Mouse (Mus musculus) midbrain, embryonic 13.5 days (tissue): Measurements from ENCODE around the gene Scube2. TPM values are rescaled to one million over a fixed set of nuclear protein-coding genes. Genes with fewer than 3 reads are reported as not detected.

Experiments
- ATAC-seq: fragments of 200-750 bp; cut with Nextera tagmentation; 2 replicates; pipeline ENCODE4 v1.8.0; 2017; ENCODE audit warnings: mild to moderate bottlenecking, moderate TSS enrichment, moderate library complexity
- H3K27ac ChIP-seq: fragments of 300-500 bp; sonication (generic); 2 replicates; pipeline ENCODE4 v1.5.1; 2015; ENCODE audit warnings: inconsistent platforms, mild to moderate bottlenecking, moderate library complexity
- H3K27me3 ChIP-seq: fragments of 300-500 bp; sonication (generic); 2 replicates; pipeline ENCODE4 v1.6.1; 2015; ENCODE audit warnings: mild to moderate bottlenecking, inconsistent platforms
- H3K36me3 ChIP-seq: fragments of 300-500 bp; sonication (generic); 2 replicates; pipeline ENCODE4 v1.6.1; 2015; ENCODE audit warnings: mild to moderate bottlenecking, inconsistent platforms
- H3K4me1 ChIP-seq: fragments of 300-500 bp; sonication (generic); replicated peaks from 2 replicates; pipeline ENCODE4 v1.6.1; 2015; ENCODE audit warnings: inconsistent platforms
- H3K4me2 ChIP-seq: fragments of 300-500 bp; sonication (generic); replicated peaks from 2 replicates; pipeline ENCODE4 v1.6.1; 2015; ENCODE audit warnings: moderate library complexity, mild to moderate bottlenecking, inconsistent platforms
- H3K4me3 ChIP-seq: fragments of 300-500 bp; sonication (generic); replicated peaks from 2 replicates; pipeline ENCODE4 v1.5.1; 2015; ENCODE audit warnings: mild to moderate bottlenecking, inconsistent platforms
- H3K9ac ChIP-seq: fragments of 300-500 bp; sonication (generic); replicated peaks from 2 replicates; pipeline ENCODE4 v1.6.1; 2015; ENCODE audit warnings: mild to moderate bottlenecking, inconsistent platforms
- H3K9me3 ChIP-seq: fragments of 300-500 bp; sonication (generic); 2 replicates; pipeline ENCODE4 v1.6.1; 2016; ENCODE audit warnings: mild to moderate bottlenecking, inconsistent platforms
- WGBS: fragments of 180-500 bp; shearing (Covaris S2); methylation state at CpG from one replicate; pipeline ENCODE4 v1.1.7; 2015; 5-methylcytosine and 5-hydroxymethylcytosine counted together
- polyA plus RNA-seq: library from polyadenylated mRNA; unstranded; fragments of >200 nt; fragmentation: Nextera tagmentation; extraction: Ambion mirVana; gene quantifications from 2 replicates; pipeline ENCODE4 v1.2.1, GENCODE M21; 2015

Scube2 gene
- polyA plus RNA-seq, 1 experiment from 2014 or later = 1.7 TPM

DNA sequence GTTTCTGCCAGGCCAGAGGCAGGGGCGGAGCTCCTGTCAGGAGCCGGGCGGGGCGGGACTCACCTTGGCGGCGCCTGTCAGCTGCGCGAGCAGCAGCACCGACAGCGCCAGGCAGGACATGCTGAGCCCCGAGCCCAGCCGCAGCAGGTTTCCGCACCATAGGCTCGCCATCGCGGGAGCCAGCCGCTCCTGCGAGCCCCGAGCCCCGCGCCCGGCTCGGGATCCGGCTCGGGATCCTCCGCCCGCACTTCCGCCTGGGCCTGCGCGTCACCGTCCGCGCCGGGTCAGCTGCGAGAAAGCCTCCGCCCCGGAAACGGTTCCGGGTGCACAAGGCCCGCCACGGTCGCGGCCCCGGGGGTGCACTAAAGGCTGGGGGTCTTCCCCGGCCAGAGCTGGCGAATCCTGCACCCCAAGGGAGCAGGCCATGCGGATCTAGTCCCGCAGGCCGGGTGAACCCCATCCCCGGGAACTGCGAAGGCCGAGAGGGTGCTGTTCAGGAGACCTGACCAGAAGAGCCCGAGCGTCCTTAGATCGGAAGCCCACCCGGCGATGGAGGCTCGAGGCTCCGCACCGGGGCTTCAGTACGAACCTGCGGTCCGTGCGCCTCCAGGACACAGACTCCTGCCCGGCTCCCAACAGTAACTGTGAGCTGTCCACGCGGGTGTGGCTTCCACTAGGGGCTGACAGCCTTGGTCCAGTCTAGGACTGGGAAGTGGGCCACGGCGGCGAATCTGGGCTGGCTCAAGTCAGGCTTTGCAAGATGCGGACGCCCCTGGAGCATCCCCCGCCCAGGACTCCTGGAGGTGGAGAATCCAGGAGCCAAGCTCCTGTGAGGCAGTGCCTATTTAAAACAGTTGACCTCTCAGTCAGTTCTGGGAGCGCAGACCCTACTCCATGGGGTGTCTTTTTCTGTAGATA lies 113.2 kb downstream of the Scube2 start, which contains the start of gene Tmem9b:
TSS of gene Tmem9b (minus strand) at position 868 of the 918 bp plus-strand sequence.
- Histone ChIP-seq H3K4me1 (peaks cover 25% of the 10 kb centered on the region), H3K9ac (peak within 1 kb of the TSS; percentile 97), H3K36me3 (peaks cover 5% of the 10 kb centered on the region), H3K4me2 (peak within 1 kb of the TSS; percentile 93), H3K9me3 (no peaks in the 10 kb centered on the region), H3K27ac (peak within 1 kb of the TSS; percentile 87), H3K27me3 (no peaks in the 10 kb centered on the region), H3K4me3 (peak within 1 kb of the TSS; percentile 91)
- ATAC-seq = peak; percentile 95
- under 1% methylated on average over 74 of the region's 74 CpGs for WGBS

- peak overlapping the region; percentile 93 for H3K4me2 ChIP-seq
- ATAC-seq = peak; percentile 40
- WGBS = 3% methylated on average over 13 of the region's 13 CpGs
- peak overlapping the region; percentile 97 for H3K9ac ChIP-seq
- H3K27me3 ChIP-seq = no peaks in the 10 kb centered on the region
- no peaks in the 10 kb centered on the region for H3K9me3 ChIP-seq
- peaks cover 25% of the 10 kb centered on the region for H3K4me1 ChIP-seq
- H3K36me3 ChIP-seq = peaks cover 6% of the 10 kb centered on the region
- H3K4me3 ChIP-seq = peak overlapping the region; percentile 91
- peak overlapping the region; percentile 87 for H3K27ac ChIP-seq
These were observed 114.0 kb downstream of the Scube2 start for GRCm38 (mm10) chr7:109751427-109752007.

Other genes with a start within 250 kb of the Scube2 start
- 18.8 and 21.7 TPM in 2 replicates for gene St5, start 162.1 kb downstream of the Scube2 start, polyA plus RNA-seq
- 12.7 and 13.9 TPM in 2 replicates for gene Akip1, start 162.0 kb downstream of the Scube2 start, polyA plus RNA-seq
- not detected in 2 replicates for gene BC051019, start 141.8 kb downstream of the Scube2 start, polyA plus RNA-seq
- 0.40 TPM in 1 of 2 replicates, not detected in the other for gene Ascl3, start 134.0 kb downstream of the Scube2 start, polyA plus RNA-seq
- 86.2 and 91.1 TPM in 2 replicates for gene Tmem9b, start 112.8 kb downstream of the Scube2 start, polyA plus RNA-seq
- 2.0 and 2.2 TPM in 2 replicates for gene Nrip3, start 83.7 kb downstream of the Scube2 start, polyA plus RNA-seq
- gene Dennd5a, start 94.8 kb upstream of the Scube2 start, polyA plus RNA-seq = 44.4 and 44.8 TPM in 2 replicates
- gene Tmem41b, start 121.2 kb upstream of the Scube2 start, polyA plus RNA-seq = 66.1 and 73.4 TPM in 2 replicates
- 44.5 and 46.2 TPM in 2 replicates for gene Ipo7, start 152.6 kb upstream of the Scube2 start, polyA plus RNA-seq
- 23.1 and 27.1 TPM in 2 replicates for gene Zfp143, start 195.5 kb upstream of the Scube2 start, polyA plus RNA-seq